Mouse (Mus musculus) midbrain, embryonic 16.5 days (tissue): ENCODE measurements around the gene Ell2. TPM values are rescaled to one million over a fixed set of nuclear protein-coding genes. Genes with fewer than 3 reads are reported as not detected.
A peak's percentile ranks its signal among the peaks of the same experiment; 100 is the strongest.

Experiments used
- ATAC-seq: fragments of 200-750 bp; cut with Nextera tagmentation; 2 replicates; pipeline ENCODE4 v1.8.0; 2017; ENCODE audit warnings: moderate TSS enrichment
- H3K27ac ChIP-seq: fragments of 300-500 bp; sonication (generic); 2 replicates; pipeline ENCODE4 v1.5.1; 2014; ENCODE audit warnings: mild to moderate bottlenecking, low read length, mixed read lengths
- H3K27me3 ChIP-seq: fragments of 300-500 bp; sonication (generic); 2 replicates; pipeline ENCODE4 v1.6.1; 2014; ENCODE audit warnings: low read depth, low read length, mixed read lengths; ENCODE audit not compliant: control insufficient read depth, insufficient read depth
- H3K36me3 ChIP-seq: fragments of 300-500 bp; sonication (generic); 2 replicates; pipeline ENCODE4 v1.6.1; 2014; ENCODE audit warnings: mild to moderate bottlenecking, low read length, moderate library complexity, mixed read lengths; ENCODE audit not compliant: control insufficient read depth, insufficient read depth
- H3K4me1 ChIP-seq: fragments of 300-500 bp; sonication (generic); 2 replicates; pipeline ENCODE4 v1.6.1; 2014; ENCODE audit warnings: mild to moderate bottlenecking, low read length, mixed read lengths; ENCODE audit not compliant: control insufficient read depth, insufficient read depth
- H3K4me2 ChIP-seq: fragments of 300-500 bp; sonication (generic); 2 replicates; pipeline ENCODE4 v1.6.1; 2014; ENCODE audit warnings: mild to moderate bottlenecking, low read length, mixed read lengths
- H3K4me3 ChIP-seq: fragments of 300-500 bp; sonication (generic); 2 replicates; pipeline ENCODE4 v1.5.1; 2014; ENCODE audit warnings: low read depth, mild to moderate bottlenecking, low read length, moderate library complexity, mixed read lengths
- H3K9ac ChIP-seq: fragments of 300-500 bp; sonication (generic); 2 replicates; pipeline ENCODE4 v1.6.1; 2014; ENCODE audit warnings: low read depth, low read length, mixed read lengths
- H3K9me3 ChIP-seq: fragments of 300-500 bp; sonication (generic); replicated peaks from 2 replicates; pipeline ENCODE4 v1.6.1; 2014; ENCODE audit warnings: mild to moderate bottlenecking, low read length, mixed read lengths; ENCODE audit not compliant: control insufficient read depth, poor library complexity, severe bottlenecking
- WGBS: fragments of 180-500 bp; shearing (Covaris S2); extraction: QIAGEN DNeasy Blood & Tissue Kit; methylation state at CpG from one replicate; pipeline ENCODE4 v1.1.7; 2014; 5-methylcytosine and 5-hydroxymethylcytosine counted together
- polyA plus RNA-seq: library from polyadenylated mRNA; unstranded; fragments of >200 nt; fragmentation: Nextera tagmentation; extraction: Ambion mirVana; gene quantifications from 2 replicates; pipeline ENCODE4 v1.2.1, GENCODE M21; 2015

Gene Ell2
- polyA plus RNA-seq, 1 experiment from 2014 or later: 1.6 TPM

DNA sequence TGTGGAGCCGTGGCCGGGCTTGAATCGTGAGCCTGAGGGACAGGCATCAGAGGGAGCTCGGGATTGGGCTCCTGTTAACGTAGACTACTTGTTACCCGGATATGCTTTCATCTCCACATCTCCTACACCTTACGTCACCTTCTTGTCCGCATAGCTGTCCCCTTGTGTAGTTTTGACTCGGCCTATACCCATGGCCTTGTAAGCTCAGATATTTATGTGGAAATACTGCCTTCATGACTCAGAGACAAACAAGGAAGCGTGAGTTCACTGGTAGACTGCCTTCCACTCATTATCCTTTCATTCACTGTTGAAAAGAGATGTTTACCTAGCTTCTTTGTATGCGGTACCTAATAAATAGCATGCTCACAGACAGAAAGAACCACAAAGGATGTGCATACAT is 79.7 kb downstream of the Ell2 start:
- ATAC-seq: no peak
- Histone ChIP-seq H3K9ac (no peak overlapping the region), H3K9me3 (no peaks in the 10 kb centered on the region), H3K36me3 (no peaks in the 10 kb centered on the region), H3K4me1 (no peaks in the 10 kb centered on the region), H3K27me3 (no peaks in the 10 kb centered on the region), H3K27ac (no peak overlapping the region), H3K4me3 (no peak overlapping the region), H3K4me2 (no peak overlapping the region)
- 92% methylated on average over 11 of the region's 11 CpGs for WGBS

- 88% methylated on average over 3 of the region's 3 CpGs for WGBS
- no peak overlapping the region for H3K4me3 ChIP-seq
- H3K27ac ChIP-seq: no peak overlapping the region
- no peak overlapping the region for H3K9ac ChIP-seq
- H3K4me2 ChIP-seq: no peak overlapping the region
- H3K36me3 ChIP-seq: no peaks in the 10 kb centered on the region
- H3K9me3 ChIP-seq: no peaks in the 10 kb centered on the region
- ATAC-seq: no peak
- no peaks in the 10 kb centered on the region for H3K27me3 ChIP-seq
- H3K4me1 ChIP-seq: no peaks in the 10 kb centered on the region
Measured at GRCm38 (mm10) chr13:75787364-75787763, 80.8 kb downstream of the Ell2 start.

DNA sequence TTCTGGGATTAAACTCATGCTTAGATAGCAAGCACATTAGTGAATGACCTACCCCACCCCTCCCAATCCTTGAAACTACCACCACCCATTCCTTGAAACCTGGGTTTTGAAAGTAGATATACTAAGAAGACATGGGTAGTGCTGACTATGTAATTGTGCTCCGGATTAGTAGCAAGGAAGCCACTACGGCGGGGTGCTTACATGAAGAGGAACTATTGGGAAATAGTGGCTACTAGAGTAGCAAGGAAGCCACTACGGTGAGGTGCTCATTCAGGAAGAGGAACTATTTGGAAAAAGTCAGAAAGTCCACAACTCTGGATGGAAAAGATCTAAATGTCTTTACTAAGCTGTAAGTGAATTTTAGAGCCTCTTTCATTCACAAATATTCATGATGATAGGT is 81.6 kb downstream of the Ell2 start:
- no peaks in the 10 kb centered on the region for H3K4me1 ChIP-seq
- no peaks in the 10 kb centered on the region for H3K36me3 ChIP-seq
- H3K9me3 ChIP-seq: no peaks in the 10 kb centered on the region
- H3K9ac ChIP-seq: no peak overlapping the region
- H3K27ac ChIP-seq: no peak overlapping the region
- no peaks in the 10 kb centered on the region for H3K27me3 ChIP-seq
- 95% methylated on average over 4 of the region's 4 CpGs for WGBS
- no peak for ATAC-seq
- no peak overlapping the region for H3K4me2 ChIP-seq
- H3K4me3 ChIP-seq: no peak overlapping the region

GRCm38 (mm10) chr13:75789061-75789834 is 82.7 kb downstream of the Ell2 start:
- H3K9ac ChIP-seq: no peak overlapping the region
- H3K4me1 ChIP-seq: no peaks in the 10 kb centered on the region
- 89% methylated on average over 2 of the region's 2 CpGs for WGBS
- H3K27me3 ChIP-seq: no peaks in the 10 kb centered on the region
- no peak for ATAC-seq
- H3K27ac ChIP-seq: no peak overlapping the region
- no peak overlapping the region for H3K4me3 ChIP-seq
- H3K9me3 ChIP-seq: no peaks in the 10 kb centered on the region
- no peaks in the 10 kb centered on the region for H3K36me3 ChIP-seq
- no peak overlapping the region for H3K4me2 ChIP-seq

DNA sequence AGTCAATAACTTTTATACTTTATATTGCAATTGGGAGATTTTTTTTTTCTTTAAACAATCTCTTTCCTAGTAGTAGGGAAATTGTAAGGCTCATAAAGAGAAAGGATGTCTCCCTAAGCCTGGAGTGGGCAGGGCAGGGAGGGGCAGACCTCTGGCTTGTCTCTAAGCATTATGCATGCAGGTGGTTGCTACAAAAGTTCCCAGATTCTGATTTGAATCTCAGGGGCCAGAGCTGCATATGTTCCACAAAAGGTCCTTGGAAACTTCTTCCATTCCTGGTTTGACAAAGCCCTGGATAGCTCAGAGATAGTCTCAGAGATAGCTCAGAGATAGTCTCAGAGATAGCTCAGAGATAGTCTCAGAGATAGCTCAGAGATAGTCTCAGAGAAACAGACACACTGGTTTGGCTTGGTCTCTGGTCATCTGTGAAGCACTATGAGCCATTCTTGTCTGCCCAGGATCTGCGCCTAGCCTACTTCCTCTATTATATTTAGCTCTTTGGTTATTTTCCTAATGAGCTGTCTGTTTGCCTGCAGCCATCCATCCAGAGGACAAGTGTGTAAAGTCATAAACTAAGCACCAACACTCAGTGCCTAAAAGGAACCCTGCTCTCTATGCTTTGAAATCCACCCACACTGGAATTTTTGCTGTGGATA is 84.1 kb downstream of the Ell2 start:
- Histone ChIP-seq H3K27me3 (no peaks in the 10 kb centered on the region), H3K4me2 (no peak overlapping the region), H3K4me1 (no peaks in the 10 kb centered on the region), H3K27ac (no peak overlapping the region), H3K9me3 (no peaks in the 10 kb centered on the region), H3K4me3 (no peak overlapping the region), H3K9ac (no peak overlapping the region), H3K36me3 (no peaks in the 10 kb centered on the region)
- no peak for ATAC-seq
- 88% methylated on average over 1 of the region's 1 CpGs for WGBS

DNA sequence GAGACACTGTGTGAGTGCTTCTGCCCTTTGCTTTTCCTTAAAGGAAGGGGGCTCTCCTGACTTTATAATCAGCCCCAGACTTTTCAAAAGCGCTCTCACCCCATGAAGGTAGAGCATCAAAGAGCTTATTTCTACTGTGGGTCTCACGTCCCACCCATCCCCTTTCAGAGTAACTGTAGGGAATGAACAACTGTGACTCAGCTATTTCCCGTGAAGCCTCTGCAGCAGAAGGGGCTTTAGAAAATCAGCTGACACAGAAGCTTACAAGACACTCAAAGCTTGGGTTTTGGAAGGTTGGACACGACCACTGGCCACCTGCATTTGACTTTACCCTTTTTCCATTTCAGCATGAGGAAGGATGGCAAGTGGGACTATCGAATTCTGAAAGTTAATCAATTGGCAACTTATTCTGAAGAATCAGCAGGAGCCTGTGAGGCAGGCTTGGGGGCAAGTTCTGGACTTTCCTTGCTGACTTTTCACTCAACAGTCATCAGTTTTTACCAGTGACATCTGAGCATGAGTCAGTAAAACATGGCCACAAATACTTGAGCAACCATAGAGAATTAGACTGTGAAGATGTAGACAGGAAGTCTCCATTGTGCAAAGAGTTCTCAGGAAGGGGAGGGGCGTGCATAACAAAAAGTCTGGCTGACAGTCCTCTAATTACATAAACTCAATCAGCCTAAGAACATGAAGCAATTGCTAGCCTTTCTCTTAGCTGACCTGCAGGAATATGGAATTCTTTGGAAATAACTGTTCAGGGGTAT is 87.5 kb downstream of the Ell2 start:
- WGBS: 61% methylated on average over 6 of the region's 6 CpGs
- H3K9ac ChIP-seq: no peak overlapping the region
- no peaks in the 10 kb centered on the region for H3K27me3 ChIP-seq
- H3K36me3 ChIP-seq: no peaks in the 10 kb centered on the region
- H3K4me2 ChIP-seq: no peak overlapping the region
- H3K9me3 ChIP-seq: no peaks in the 10 kb centered on the region
- no peak for ATAC-seq
- H3K27ac ChIP-seq: no peak overlapping the region
- H3K4me1 ChIP-seq: no peaks in the 10 kb centered on the region
- H3K4me3 ChIP-seq: no peak overlapping the region

DNA sequence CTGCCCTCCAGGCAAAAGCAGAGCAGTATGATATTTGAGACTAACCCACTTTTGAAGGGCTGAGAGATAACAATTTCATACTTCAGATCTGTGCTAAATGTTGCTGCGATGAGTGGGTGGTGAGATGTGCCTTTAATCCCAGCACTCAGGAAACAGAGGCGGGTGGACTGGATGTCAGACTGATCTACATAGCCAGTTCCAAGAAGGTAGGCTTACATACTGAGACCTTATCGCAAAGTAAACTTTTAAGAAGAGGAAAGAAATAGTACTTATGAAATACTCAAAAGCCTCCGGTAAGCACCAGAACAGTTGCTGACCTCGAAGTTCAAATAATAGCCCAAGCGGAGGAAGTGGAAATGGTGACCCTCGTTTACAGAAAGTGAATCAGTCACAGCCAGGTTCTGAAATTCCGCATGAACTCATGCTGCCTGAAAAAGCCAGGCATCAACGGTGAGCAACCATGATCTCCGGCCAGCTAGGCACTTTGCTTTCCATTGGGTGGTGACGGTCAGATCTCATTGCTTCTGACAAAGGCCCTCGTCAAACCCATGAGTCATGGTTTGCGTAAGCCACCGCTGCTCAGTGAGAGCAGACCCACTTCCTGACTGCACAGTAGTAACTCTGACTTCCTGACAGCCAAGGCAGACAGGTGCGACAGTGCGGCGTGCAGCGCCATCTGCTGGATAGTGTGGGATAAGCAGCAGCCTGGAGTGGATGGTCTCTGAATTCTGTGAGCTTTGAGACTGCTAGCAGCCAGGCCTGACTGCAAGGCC is 91.0 kb downstream of the Ell2 start:
- Histone ChIP-seq H3K9ac (peak overlapping the region; percentile 51), H3K36me3 (no peaks in the 10 kb centered on the region)
- WGBS: 34% methylated on average over 18 of the region's 18 CpGs

DNA sequence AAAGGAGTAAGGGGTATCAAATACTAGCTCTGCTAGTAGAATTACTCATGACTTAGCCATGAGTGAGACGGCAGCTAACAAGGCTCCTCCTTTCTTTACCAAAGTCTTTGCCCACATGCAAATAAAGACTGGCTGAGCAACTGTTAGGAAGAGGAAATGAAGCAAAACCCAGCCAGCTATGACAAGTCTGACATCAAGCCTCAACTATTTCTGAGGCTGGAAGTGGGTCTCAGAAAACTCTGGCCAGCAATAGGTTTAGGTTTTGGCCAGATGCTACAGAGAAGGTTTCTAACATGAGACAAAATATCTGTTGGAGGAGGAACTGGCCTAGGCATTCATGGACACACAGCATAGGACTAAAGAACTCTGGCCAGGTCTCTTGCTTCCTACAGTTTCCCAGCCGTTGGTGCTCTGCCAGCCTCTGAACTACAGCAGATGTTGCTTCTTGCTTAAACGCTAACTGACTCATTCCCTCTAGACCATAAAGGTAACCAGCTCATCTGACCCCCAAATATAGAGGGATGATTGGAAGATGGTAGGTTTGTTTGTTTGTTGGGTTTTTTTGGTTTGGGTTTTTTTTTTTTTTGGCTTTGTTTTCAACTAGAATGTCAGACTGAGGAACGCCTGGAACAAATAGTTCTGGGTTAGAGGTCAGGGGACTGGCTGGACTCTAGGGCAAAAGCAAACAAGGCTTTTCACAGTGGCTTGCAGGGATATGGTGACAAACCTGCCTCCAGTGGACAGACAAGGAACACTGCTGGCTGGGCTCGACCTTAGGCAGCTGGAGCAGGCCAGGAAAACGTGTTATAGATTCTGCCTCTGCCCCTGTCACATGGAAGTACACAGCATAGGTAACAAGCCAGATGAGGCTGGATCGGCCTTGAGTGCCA is 92.1 kb downstream of the Ell2 start:
- WGBS: 80% methylated on average over 7 of the region's 7 CpGs
- H3K27ac ChIP-seq: no peak overlapping the region
- H3K4me2 ChIP-seq: no peak overlapping the region
- H3K4me3 ChIP-seq: no peak overlapping the region
- H3K36me3 ChIP-seq: no peaks in the 10 kb centered on the region
- no peaks in the 10 kb centered on the region for H3K9me3 ChIP-seq
- no peaks in the 10 kb centered on the region for H3K4me1 ChIP-seq
- no peaks in the 10 kb centered on the region for H3K27me3 ChIP-seq
- ATAC-seq: no peak
- 0 out of 2 replicates have a peak overlapping the region, but pooled peaks have one; percentile 21 for H3K9ac ChIP-seq

More for the DNA sequence above, 91.0 kb downstream of the Ell2 start:
- no peaks in the 10 kb centered on the region for H3K27me3 ChIP-seq
- peak overlapping the region; percentile 22 for H3K4me3 ChIP-seq
- peak overlapping the region; percentile 57 for H3K4me2 ChIP-seq
- H3K27ac ChIP-seq: no peak overlapping the region
- H3K4me1 ChIP-seq: no peaks in the 10 kb centered on the region
- H3K9me3 ChIP-seq: no peaks in the 10 kb centered on the region
- ATAC-seq: peak; percentile 100
